Mouse (Mus musculus) right cerebral cortex, adult 2 months (tissue): ENCODE measurements around the gene Gm49383.

Experiments used
- DNase-seq, 2 experiments: peaks; one replicate each; pipeline ENCODE4 v3.0.0; 2021 to 2022; ENCODE audit warnings: low spot score in 2 of 2

Gene Gm49383

GRCm38 (mm10) chr12:69196444-69197377, at the start of gene Gm49383:
TSS of gene Gm49383 (minus strand) at chr12:69197104.
- peak; percentile 61 to 66 for DNase-seq

DNA sequence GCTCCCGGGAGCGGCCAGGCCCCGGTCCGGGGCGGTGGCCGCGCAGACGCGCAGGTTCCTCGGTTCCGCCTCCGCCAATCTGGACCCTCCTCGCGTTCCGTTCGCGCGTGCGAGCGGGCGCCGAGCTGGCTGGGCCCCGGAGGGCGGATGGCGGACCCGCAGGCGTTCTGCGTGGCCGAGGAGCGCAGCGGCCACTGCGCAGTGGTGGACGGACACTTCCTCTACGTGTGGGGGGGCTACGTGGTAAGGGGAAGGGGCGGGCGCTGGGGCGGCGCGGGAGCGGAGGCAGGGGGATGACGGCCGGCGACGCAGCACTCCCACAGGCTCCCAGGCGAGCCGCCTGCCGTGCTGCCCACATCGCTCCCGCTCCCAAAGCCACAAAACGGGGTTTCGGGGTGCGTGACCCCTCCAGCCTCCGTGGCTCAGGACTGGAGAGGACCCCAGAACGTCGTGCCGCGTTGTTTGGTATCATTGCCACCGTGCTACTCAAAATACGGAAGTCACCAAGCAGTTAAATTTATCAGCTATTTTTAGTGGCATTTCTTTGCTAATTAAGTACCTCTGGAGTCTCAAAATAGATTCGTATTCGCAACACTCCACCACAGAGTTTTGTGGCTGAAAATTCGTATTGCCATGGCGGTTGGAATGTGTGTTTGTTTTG, 45.0 kb upstream of the Gm49383 start:
- peak; percentile 70 to 76 for DNase-seq

DNA sequence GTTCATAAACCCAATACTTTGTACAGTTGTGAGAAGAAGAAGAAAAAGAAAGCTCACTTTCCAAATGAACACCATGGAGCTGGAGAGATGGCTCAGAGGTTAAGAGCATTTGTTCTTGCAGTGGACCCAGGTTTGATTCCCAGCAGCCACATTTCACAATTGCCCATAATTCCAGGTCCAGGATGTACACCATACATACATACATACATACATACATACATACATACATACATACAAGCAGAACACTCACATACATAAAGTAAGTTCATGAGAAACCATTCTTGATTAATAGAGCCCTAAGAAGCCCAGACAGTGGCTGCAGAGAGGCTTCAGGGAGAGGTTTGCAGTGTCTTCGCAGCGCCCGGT, 44.5 kb upstream of the Gm49383 start:
- DNase-seq = no peak

DNA sequence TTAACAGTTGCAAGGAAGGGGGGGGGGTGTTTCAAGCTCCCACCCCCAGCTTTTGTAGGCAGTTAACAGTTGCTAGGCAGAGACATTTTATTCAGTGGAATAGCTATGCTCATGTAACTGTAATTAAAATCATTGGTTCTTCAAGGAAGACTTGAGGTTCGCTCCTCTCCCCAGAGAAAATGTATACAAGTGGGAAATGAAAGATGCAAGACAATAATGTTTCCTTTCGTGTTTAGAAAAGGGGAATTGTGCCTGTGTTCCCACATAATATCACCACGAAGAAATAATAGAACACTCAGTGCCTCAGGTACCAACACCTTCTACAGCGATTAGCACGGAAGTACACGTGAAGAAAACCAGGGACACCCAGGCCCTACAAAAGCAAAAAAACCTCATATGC, 44.0 kb upstream of the Gm49383 start, which contains the start of gene Klhdc1:
Klhdc1 (plus strand) TSS at position 301 of the 400 bp plus-strand sequence.
- no peak for DNase-seq

GRCm38 (mm10) chr12:69238284-69238683, 41.4 kb upstream of the Gm49383 start:
- no peak for DNase-seq

DNA sequence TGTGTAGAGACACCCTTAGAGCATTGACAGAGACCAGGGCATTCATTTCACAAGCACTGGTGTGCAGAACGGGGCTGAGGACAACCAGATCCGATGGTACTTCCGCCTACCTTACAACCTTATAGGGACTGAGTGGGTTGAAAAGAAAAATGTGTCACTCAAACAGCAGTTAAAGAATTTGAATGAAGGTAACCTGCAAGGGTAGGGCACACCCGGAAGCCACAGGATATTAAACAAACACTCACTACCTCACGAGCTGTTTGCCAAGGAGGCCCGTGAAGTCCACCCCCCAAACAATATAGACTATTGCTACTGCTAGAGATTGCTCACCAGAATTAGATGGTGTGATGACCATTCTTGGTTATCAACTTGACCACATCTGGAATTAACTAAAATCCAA, 38.9 kb upstream of the Gm49383 start:
- no peak for DNase-seq

DNA sequence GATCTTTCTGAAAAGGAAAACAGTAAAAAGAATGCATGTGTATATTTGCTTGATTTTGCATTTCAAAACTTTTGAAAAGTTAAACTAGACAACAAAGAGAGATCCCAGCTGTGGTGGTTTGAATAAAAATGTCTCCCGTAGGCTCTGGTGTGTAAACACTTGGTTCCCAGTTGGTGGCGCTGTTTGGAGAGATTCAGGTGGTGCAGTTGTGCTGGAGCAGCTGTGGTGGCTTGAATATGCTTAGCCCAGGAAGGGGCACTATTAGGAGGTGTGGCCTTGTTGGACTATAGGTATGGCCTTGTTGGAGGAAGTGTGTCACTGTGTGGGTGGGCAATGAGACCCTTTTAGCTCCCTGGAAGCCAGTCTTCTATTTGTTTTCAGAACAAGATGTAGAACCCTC, 32.3 kb upstream of the Gm49383 start:
- no peak for DNase-seq

- DNase-seq = peak; percentile 83 to 84
These were observed 31.0 kb upstream of the Gm49383 start, which contains the start of gene Pole2 for GRCm38 (mm10) chr12:69227776-69228466. TSS of gene Pole2 (minus strand) at chr12:69228195.

DNA sequence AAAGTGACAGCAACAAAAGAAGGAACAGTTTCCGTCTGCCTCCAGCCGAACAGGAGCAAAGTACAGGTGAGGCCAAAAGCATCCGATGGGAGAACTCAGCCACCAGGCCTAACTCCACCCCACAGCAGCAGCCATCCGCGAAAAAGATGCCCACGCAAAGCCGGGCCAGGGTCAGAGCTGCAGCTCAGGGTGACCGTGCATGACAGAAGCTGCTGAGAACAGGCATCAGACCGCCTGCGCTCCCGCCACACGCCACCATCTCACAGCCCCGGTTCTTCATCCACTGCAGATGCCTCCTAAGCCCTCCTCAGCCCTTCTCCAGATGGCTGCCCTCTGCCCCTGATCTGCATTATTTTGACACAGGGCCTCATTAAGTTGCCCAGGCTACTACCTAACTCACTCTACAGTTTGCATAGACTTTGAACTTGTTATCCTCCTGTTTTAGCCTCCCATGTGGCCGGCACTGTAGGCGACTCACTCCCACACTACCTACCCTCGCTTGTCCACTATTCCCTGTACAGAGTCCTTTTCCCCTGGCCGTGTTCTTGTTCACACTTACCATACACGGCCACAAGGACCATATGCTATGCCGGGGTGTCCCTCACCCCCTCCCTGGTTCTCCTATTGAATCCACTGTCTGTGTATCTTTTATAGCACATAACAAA, 23.8 kb upstream of the Gm49383 start:
- DNase-seq = no peak

- DNase-seq = no peak
These were observed 19.7 kb upstream of the Gm49383 start for GRCm38 (mm10) chr12:69216587-69216986.

- peak; percentile 62 to 78 for DNase-seq
These were observed 18.3 kb upstream of the Gm49383 start for GRCm38 (mm10) chr12:69215000-69215785.

DNA sequence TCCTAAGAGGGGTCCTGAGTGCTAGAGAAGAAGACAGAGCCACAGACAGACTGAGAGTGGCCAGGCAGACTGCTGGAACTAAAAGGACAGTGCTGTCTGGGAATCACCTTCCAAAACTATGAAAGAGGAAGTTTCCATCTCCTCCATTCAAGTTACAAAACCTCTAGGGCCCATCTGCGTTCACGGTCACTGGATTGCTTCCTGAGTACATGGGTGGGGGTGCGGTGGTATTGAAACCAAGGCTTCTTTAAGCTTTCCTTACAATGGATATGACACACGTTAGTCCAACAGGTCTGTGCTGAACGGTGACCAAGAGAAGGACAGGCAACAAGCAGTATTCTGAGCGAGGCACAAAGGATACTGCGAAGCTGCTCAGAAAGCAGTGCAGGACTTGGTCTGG, 17.5 kb upstream of the Gm49383 start:
- DNase-seq = no peak

- DNase-seq = no peak
These were observed 16.4 kb upstream of the Gm49383 start for GRCm38 (mm10) chr12:69213186-69213777.

- DNase-seq = no peak
These were observed 14.2 kb upstream of the Gm49383 start for GRCm38 (mm10) chr12:69211057-69211456.

GRCm38 (mm10) chr12:69210056-69210979, 13.4 kb upstream of the Gm49383 start:
- no peak for DNase-seq

- DNase-seq = no peak
These were observed 11.6 kb upstream of the Gm49383 start for GRCm38 (mm10) chr12:69208520-69208919.

DNA sequence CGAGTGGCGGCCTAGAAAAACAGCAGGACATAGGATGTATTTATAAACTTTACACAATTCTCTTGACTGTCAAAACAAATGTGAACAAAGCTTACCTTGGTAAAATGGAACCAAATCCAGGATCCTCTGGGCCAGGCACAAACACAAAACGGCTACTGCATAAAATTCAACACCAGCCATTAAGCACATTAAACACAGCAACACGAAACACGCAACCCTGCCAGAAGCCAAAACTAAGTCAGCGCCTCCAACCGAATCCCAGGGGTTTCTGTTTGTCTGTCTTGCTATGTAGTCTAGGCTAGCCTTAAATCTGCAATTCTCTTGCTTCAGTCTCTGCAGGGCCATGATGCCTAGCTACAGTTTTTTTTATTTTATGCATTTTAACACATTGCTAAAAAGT, 11.0 kb upstream of the Gm49383 start:
- no peak for DNase-seq

GRCm38 (mm10) chr12:69207396-69207795, 10.5 kb upstream of the Gm49383 start:
- DNase-seq = no peak

- DNase-seq = no peak
These were observed 7.3 kb upstream of the Gm49383 start, which contains the start of gene Gm49384 for GRCm38 (mm10) chr12:69204052-69204833. TSS of gene Gm49384 (minus strand) at chr12:69204267.
